Mouse (Mus musculus) small intestine, adult 2 months (tissue): Measurements from ENCODE around the gene Snrpa1.

Source experiments
- CTCF ChIP-seq: fragments of 200-500 bp; IDR thresholded peaks from 2 replicates; pipeline ENCODE4 v1.5.1; 2012; ENCODE audit warnings: low read depth, mild to moderate bottlenecking, control low read depth, inconsistent platforms, low read length, moderate library complexity, mixed read lengths; ENCODE audit not compliant: insufficient replicate concordance, insufficient read length; ENCODE audit errors: extremely low read depth
- POLR2A ChIP-seq: fragments of 200-500 bp; IDR thresholded peaks from 2 replicates; pipeline ENCODE4 v1.6.1; 2012; ENCODE audit warnings: low read depth, mild to moderate bottlenecking, control low read depth, inconsistent platforms, low read length, moderate library complexity

- TF ChIP-seq CTCF (no peak), POLR2A (no peak)
Observed at GRCm38 (mm10) chr7:66038261-66038660, 20.5 kb upstream of the Snrpa1 start.
